Mouse (Mus musculus): ENCODE measurements around the gene Epha2.

Gene Epha2

GRCm38 (mm10) chr4:141372426-141372825 lies 71.4 kb downstream of the Epha2 start:
- no peak for DNase-seq (ENCODE audit: low spot score)

Measured in urinary bladder, postnatal 14 days (tissue).